Mouse (Mus musculus) megakaryocyte, embryonic 14.5 days (primary cell): ENCODE measurements around the gene Tsc2.

Experiments
- FLI1 ChIP-seq: IDR thresholded peaks from 2 replicates; pipeline ENCODE4 v1.6.1; 2012; ENCODE audit warnings: low read length, inconsistent platforms, mixed read lengths
- GATA1 ChIP-seq: IDR thresholded peaks from 3 replicates; pipeline ENCODE4 v1.6.1; 2012; ENCODE audit warnings: mixed read lengths, low read length, inconsistent platforms, borderline replicate concordance

- TF ChIP-seq GATA1 (no peak), FLI1 (no peak)
Observed at GRCm38 (mm10) chr17:24583599-24584460, 48.6 kb downstream of the Tsc2 start.
